Mouse (Mus musculus) E14TG2a.4 (cell line): ENCODE results near the gene Sars2.

Experiments
- H3K27me3 ChIP-seq: 2 replicates; pipeline ENCODE4 v1.6.1; 2014; ENCODE audit warnings: low read length, control low read depth; ENCODE audit not compliant: insufficient read depth
- H3K36me3 ChIP-seq: 2 replicates; pipeline ENCODE4 v1.6.1; 2014; ENCODE audit warnings: low read length, control low read depth; ENCODE audit not compliant: insufficient read depth
- H3K4me1 ChIP-seq: replicated peaks from 2 replicates; pipeline ENCODE4 v1.6.1; 2014; ENCODE audit warnings: low read depth, low read length, control low read depth
- H3K4me3 ChIP-seq: replicated peaks from 2 replicates; pipeline ENCODE4 v1.5.1; 2014; ENCODE audit warnings: mild to moderate bottlenecking, low read length
- H3K9me3 ChIP-seq: 2 replicates; pipeline ENCODE4 v1.6.1; 2014; ENCODE audit warnings: low read length, control low read depth
- CTCF ChIP-seq: conservative IDR thresholded peaks from 2 replicates; pipeline ENCODE4 v1.5.1; 2014; ENCODE audit warnings: low read length
- NANOG ChIP-seq: IDR thresholded peaks from 2 replicates; pipeline ENCODE4 v1.6.1; 2014; ENCODE audit warnings: borderline replicate concordance, low read length, mixed read lengths
- POU5F1 ChIP-seq: IDR thresholded peaks from 2 replicates; pipeline ENCODE4 v1.6.1; 2014; ENCODE audit warnings: low read length, borderline replicate concordance

The Sars2 gene

GRCm38 (mm10) chr7:28766173-28766879 is 24.5 kb downstream of the Sars2 start, which contains the start of gene Sirt2:
Sirt2 (plus strand) TSS chr7:28766735.
- no peaks in the 10 kb centered on the region for H3K9me3 ChIP-seq
- H3K4me3 ChIP-seq, result peak within 1 kb of the TSS; percentile 92
- peaks cover 22% of the 10 kb centered on the region for H3K36me3 ChIP-seq
- no peak for TF ChIP-seq POU5F1
- no peak for TF ChIP-seq NANOG
- TF ChIP-seq CTCF, result no peak
- H3K4me1 ChIP-seq, result peaks cover 40% of the 10 kb centered on the region
- 0 out of 2 replicates have a peak, but pooled peaks cover 2% of the 10 kb centered on the region for H3K27me3 ChIP-seq

DNA sequence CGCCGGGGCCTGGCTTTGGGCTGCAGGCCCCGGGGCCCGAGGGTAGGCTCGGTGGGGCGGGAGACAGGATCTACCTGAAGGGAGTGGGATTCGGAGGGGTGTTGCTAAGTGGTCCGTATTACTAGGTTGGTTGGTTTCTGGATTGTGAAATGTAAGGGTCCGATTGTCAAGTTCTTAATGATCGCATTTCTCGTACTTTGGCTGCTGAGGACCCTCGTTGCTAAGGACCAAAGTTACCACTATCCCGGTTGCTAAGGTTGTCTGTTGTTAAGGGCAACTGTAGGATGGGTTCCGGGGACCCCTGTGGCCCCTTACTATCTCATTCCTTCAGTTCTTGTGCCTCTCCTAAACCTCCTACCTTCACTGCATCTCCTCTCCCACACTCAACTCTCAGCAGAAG is 25.1 kb downstream of the Sars2 start:
- Histone ChIP-seq H3K36me3 (peaks cover 17% of the 10 kb centered on the region), H3K4me3 (peak overlapping the region; percentile 92), H3K4me1 (peaks cover 34% of the 10 kb centered on the region), H3K9me3 (no peaks in the 10 kb centered on the region), H3K27me3 (0 out of 2 replicates have a peak, but pooled peaks cover 2% of the 10 kb centered on the region)
- no peak for TF ChIP-seq CTCF
- no peak for TF ChIP-seq NANOG
- TF ChIP-seq POU5F1, result no peak

DNA sequence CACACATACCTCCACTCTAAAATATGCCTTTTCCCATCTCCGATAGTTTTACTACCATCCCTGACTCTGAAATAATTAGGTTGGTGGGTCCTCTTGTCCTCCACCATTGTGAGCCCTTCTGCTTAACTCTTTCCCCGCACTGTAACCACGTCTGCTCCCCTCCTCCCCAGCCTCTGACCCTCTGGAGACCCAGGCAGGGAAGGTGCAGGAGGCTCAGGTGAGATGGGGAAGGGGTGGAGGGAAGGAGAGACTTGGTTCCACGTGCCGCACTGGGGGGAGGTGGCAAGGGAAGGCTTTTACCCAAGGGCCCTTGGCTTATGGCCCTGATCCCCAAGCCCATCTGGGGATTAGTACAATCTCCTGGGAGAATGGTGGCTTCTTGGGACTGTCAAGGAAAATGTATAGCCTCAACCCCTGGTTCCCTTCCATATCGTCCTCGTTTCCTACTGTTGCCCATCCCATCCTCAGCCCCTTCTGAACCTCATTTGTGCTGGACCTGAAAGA is 25.7 kb downstream of the Sars2 start, which contains the start of gene Nfkbib:
Nfkbib (minus strand) TSS at position 51 of the 504 bp plus-strand sequence.
- peak within 1 kb of the TSS; percentile 92 for H3K4me3 ChIP-seq
- H3K9me3 ChIP-seq, result no peaks in the 10 kb centered on the region
- TF ChIP-seq CTCF (no peak), POU5F1 (no peak), NANOG (no peak)
- H3K4me1 ChIP-seq, result peaks cover 31% of the 10 kb centered on the region
- 0 out of 2 replicates have a peak, but pooled peaks cover 2% of the 10 kb centered on the region for H3K27me3 ChIP-seq
- H3K36me3 ChIP-seq, result peaks cover 10% of the 10 kb centered on the region

DNA sequence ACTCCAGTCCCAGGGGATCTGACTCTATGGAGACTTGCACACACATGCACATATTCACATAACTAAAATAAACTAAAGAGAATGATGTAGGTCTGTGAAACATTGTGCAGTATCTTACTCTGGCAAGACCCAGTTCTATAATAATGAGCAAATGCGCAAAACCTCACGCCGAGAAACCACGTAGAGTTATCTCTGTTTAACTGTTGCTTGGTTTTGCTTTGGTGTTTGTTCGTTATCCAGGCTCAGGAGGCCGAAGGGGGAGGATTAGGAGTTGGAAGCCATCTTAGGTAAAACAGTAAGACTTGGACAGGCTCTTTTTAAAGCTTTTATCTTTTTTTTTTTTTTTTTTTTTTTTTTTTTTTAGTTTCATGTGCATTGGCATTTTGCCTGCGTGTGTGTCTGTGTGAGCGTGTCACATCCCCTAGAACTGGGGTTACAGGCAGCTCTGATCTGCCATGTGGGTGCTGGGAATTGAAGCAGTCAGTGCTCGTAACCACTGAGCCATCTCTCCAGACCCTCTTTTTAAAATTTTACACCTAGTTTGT is 27.7 kb downstream of the Sars2 start:
- TF ChIP-seq POU5F1 (no peak), CTCF (no peak), NANOG (no peak)
- H3K27me3 ChIP-seq, result 0 out of 2 replicates have a peak, but pooled peaks cover 2% of the 10 kb centered on the region
- no peaks in the 10 kb centered on the region for H3K9me3 ChIP-seq
- no peak overlapping the region for H3K4me3 ChIP-seq
- H3K4me1 ChIP-seq, result peaks cover 35% of the 10 kb centered on the region
- H3K36me3 ChIP-seq, result no peaks in the 10 kb centered on the region

DNA sequence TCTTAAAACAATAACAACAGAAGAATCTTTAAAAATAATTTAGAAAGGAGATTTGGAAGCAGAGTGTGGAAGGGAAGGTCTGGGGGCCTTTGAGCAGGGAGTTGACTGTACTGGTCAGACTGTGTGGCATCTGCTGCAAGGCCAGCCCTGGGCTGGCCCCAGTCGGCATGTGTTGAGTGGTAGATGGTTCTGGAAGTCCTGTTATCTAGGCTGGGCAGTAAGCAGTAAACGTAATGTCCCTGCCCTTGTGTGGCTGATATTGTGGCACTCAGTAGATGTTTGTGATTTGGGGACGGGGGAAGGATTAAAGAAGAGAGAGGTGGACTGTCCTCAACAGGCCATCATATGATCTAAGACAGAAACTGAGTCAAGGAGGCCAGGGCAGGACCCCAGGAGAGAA is 28.5 kb downstream of the Sars2 start:
- TF ChIP-seq NANOG, result no peak
- TF ChIP-seq CTCF, result no peak
- TF ChIP-seq POU5F1, result no peak
- 0 out of 2 replicates have a peak, but pooled peaks cover 2% of the 10 kb centered on the region for H3K27me3 ChIP-seq

GRCm38 (mm10) chr7:28771867-28772266 is 30.1 kb downstream of the Sars2 start:
- TF ChIP-seq NANOG (no peak), CTCF (no peak), POU5F1 (no peak)
- no peak overlapping the region for H3K4me3 ChIP-seq
- H3K4me1 ChIP-seq, result peaks cover 28% of the 10 kb centered on the region
- 0 out of 2 replicates have a peak, but pooled peaks cover under 1% of the 10 kb centered on the region for H3K36me3 ChIP-seq
- H3K27me3 ChIP-seq, result 0 out of 2 replicates have a peak, but pooled peaks cover 2% of the 10 kb centered on the region
- H3K9me3 ChIP-seq, result no peaks in the 10 kb centered on the region

More for the DNA sequence above, 28.5 kb downstream of the Sars2 start:
- Histone ChIP-seq H3K4me3 (no peak overlapping the region), H3K4me1 (peaks cover 27% of the 10 kb centered on the region), H3K9me3 (no peaks in the 10 kb centered on the region), H3K36me3 (no peaks in the 10 kb centered on the region)

DNA sequence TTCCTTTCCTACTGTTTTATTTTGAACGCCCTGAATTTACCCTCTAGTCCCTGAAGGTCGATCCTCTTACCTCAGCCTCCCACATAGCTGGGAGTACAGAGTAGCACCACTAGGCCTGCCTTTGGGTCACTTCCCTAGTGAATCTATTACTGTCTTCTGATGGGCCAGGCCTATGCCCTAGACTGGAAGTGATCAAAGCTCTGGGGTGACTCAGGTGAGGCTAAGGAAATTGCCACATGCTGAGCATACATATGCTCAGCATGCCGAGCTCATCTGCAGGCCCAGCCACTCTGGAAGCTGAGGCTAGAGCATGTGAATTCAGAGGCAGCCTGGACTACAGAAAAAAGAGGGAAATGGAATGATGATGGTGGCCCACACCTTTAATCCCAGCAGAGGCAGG is 31.4 kb downstream of the Sars2 start:
- TF ChIP-seq NANOG (no peak), POU5F1 (no peak), CTCF (no peak)
- Histone ChIP-seq H3K36me3 (peaks cover 4% of the 10 kb centered on the region; the same call in 1 of the 2 replicates), H3K4me3 (no peak overlapping the region), H3K27me3 (no peaks in the 10 kb centered on the region), H3K9me3 (no peaks in the 10 kb centered on the region), H3K4me1 (peaks cover 25% of the 10 kb centered on the region)

GRCm38 (mm10) chr7:28774164-28774563 is 32.4 kb downstream of the Sars2 start:
- H3K4me1 ChIP-seq, result peaks cover 32% of the 10 kb centered on the region
- H3K27me3 ChIP-seq, result no peaks in the 10 kb centered on the region
- peaks cover 4% of the 10 kb centered on the region; the same call in 1 of the 2 replicates for H3K36me3 ChIP-seq
- H3K9me3 ChIP-seq, result no peaks in the 10 kb centered on the region
- H3K4me3 ChIP-seq, result no peak overlapping the region
- TF ChIP-seq CTCF, result no peak
- TF ChIP-seq NANOG, result no peak
- no peak for TF ChIP-seq POU5F1
